ENCODE assay signal across 9 mouse cellular contexts in the genomic region with DNA sequence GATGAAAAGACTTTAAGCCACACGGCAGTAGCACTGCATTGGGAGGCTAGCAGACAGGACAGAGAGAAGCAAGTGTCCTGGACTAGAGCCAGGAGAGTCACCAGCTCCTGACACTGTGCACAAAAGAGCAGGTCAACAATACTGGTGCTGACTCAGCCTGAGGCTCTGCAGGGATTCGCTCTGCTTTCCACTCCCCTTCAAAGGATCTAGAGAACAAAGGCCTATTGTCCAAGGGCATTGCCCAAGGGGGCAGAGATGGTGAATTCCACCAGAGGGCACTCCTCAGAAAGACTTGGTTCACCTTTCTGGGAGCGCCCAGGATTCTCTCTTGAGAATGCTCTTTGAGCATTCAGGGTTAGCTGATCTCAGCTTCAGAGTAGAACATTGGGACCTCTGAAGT.
DNase-seq lines count a peak whose midpoint lies in the region; ATAC-seq and TF ChIP-seq lines count a peak whose summit lies in the region.
"Had no signal": no experiment of that assay in that cellular context is flagged by ENCODE, and none has a peak within 500 bp of the region (broad histone marks: within the 10 kb centered on the region; RNA-seq: fewer than 3 reads in every experiment).

No protein-coding gene starts in this region.

- ATAC-seq in hindbrain, embryonic 15.5 days (ENCODE audit: low FRiP score, low read depth), result peak; percentile 39; the same call in 1 of the 2 replicates
- ATAC-seq in erythroblast, adult 5-6 weeks (replicated peaks; ENCODE audit: low FRiP score, poor library complexity, severe bottlenecking), result no peak

- no peak overlapping the region for H3K9ac ChIP-seq in hindbrain, embryonic 15.5 days
- H3K9ac ChIP-seq: limb, embryonic 12.5 days had no signal

- no peak for TF ChIP-seq CTCF in olfactory bulb, adult 2 months (IDR thresholded peaks at IDR 0.05; ENCODE audit: insufficient read depth, low read depth, low read length)

- no peak for TF ChIP-seq POLR2A in olfactory bulb, adult 2 months (IDR thresholded peaks at IDR 0.05; ENCODE audit: insufficient read depth, low read depth, low read length)

- H3K27ac ChIP-seq in hindbrain, embryonic 15.5 days (replicated peaks), result no peak overlapping the region
- peak overlapping the region; percentile 50 for H3K27ac ChIP-seq in olfactory bulb, adult 2 months (ENCODE audit: insufficient read depth, low read depth, low read length)
- H3K27ac ChIP-seq: limb, embryonic 12.5 days had no signal

- no peaks in the 10 kb centered on the region for H3K9me3 ChIP-seq in hindbrain, embryonic 15.5 days

- DNase-seq in layer of hippocampus, adult 9-10 months (ENCODE audit: low spot score), result peak; percentile 18
- DNase-seq in layer of hippocampus, postnatal 25 days (ENCODE audit: extremely low spot score in 1 of 2, low spot score in 1 of 2), result no peak
- DNase-seq in Muller cell, postnatal 12 days (ENCODE audit: inconsistent ontology term), result peak; percentile 90
- peak; percentile 84 for DNase-seq in cerebellum, adult 9-10 months
- DNase-seq in thymus, postnatal 4 days, result no peak

- H3K4me3 ChIP-seq in hindbrain, embryonic 15.5 days, result no peak overlapping the region
- H3K4me3 ChIP-seq in olfactory bulb, adult 2 months (ENCODE audit: insufficient read depth, low read depth, low read length), result no peak overlapping the region
- H3K4me3 ChIP-seq: limb, embryonic 12.5 days had no signal

- H3K4me2 ChIP-seq in hindbrain, embryonic 15.5 days, result no peak overlapping the region
- H3K4me2 ChIP-seq: limb, embryonic 12.5 days had no signal

- no peaks in the 10 kb centered on the region for H3K36me3 ChIP-seq in hindbrain, embryonic 15.5 days
- H3K36me3 ChIP-seq: limb, embryonic 12.5 days had no signal

- H3K27me3 ChIP-seq in hindbrain, embryonic 15.5 days, result no peaks in the 10 kb centered on the region
- H3K27me3 ChIP-seq: limb, embryonic 12.5 days had no signal

- peaks cover 42% of the 10 kb centered on the region for H3K4me1 ChIP-seq in hindbrain, embryonic 15.5 days (replicated peaks)
- H3K4me1 ChIP-seq in olfactory bulb, adult 2 months (ENCODE audit: control insufficient read depth, insufficient read depth, low read length), result peaks cover 19% of the 10 kb centered on the region
- H3K4me1 ChIP-seq: limb, embryonic 12.5 days had no signal

- 18% methylated on average over 3 of the region's 3 CpGs for WGBS in hindbrain, embryonic 15.5 days
- 64% methylated on average over 3 of the region's 3 CpGs for WGBS in olfactory bulb, adult 2 months

Comparison
In these comparisons a context has a peak if more than half of its experiments do, and no peak if none do; other contexts are left out.
1. DNase-seq: peak in layer of hippocampus, adult 9-10 months (single experiment), Muller cell, postnatal 12 days (single experiment) and cerebellum, adult 9-10 months (single experiment); none in layer of hippocampus, postnatal 25 days (0 of 2) and thymus, postnatal 4 days (single experiment).